Mouse (Mus musculus) liver, embryonic 16.5 days (tissue): ENCODE results near the gene March7. TPM values are rescaled to one million over a fixed set of nuclear protein-coding genes. Genes with fewer than 3 reads are reported as not detected.

Source experiments
- ATAC-seq: fragments of 200-750 bp; cut with Nextera tagmentation; 2 replicates; pipeline ENCODE4 v1.8.0; 2017; ENCODE audit warnings: low read depth, mild to moderate bottlenecking, moderate number of reproducible peaks, moderate library complexity
- H3K27ac ChIP-seq: fragments of 300-500 bp; sonication (generic); 2 replicates; pipeline ENCODE4 v1.5.1; 2014; ENCODE audit warnings: mild to moderate bottlenecking, low read length
- H3K27me3 ChIP-seq: fragments of 300-500 bp; sonication (generic); 2 replicates; pipeline ENCODE4 v1.6.1; 2014; ENCODE audit warnings: low read depth, low read length, mixed read lengths; ENCODE audit not compliant: control insufficient read depth, insufficient read depth
- H3K36me3 ChIP-seq: fragments of 300-500 bp; sonication (generic); 2 replicates; pipeline ENCODE4 v1.6.1; 2014; ENCODE audit warnings: mild to moderate bottlenecking; ENCODE audit not compliant: control insufficient read depth, insufficient read depth
- H3K4me1 ChIP-seq: fragments of 300-500 bp; sonication (generic); 2 replicates; pipeline ENCODE4 v1.6.1; 2014; ENCODE audit warnings: low read depth, low read length, mixed read lengths; ENCODE audit not compliant: control insufficient read depth
- H3K4me2 ChIP-seq: fragments of 300-500 bp; sonication (generic); 2 replicates; pipeline ENCODE4 v1.6.1; 2014; ENCODE audit warnings: low read depth, low read length, mixed read lengths
- H3K4me3 ChIP-seq: fragments of 300-500 bp; sonication (generic); 2 replicates; pipeline ENCODE4 v1.5.1; 2014; ENCODE audit warnings: low read depth, mild to moderate bottlenecking, low read length
- H3K9ac ChIP-seq: fragments of 300-500 bp; sonication (generic); 2 replicates; pipeline ENCODE4 v1.6.1; 2014; ENCODE audit warnings: low read depth, low read length
- H3K9me3 ChIP-seq: fragments of 300-500 bp; sonication (generic); replicated peaks from 2 replicates; pipeline ENCODE4 v1.6.1; 2016; ENCODE audit warnings: low read length; ENCODE audit not compliant: control insufficient read depth
- WGBS: fragments of 180-500 bp; shearing (Covaris S2); extraction: QIAGEN DNeasy Blood & Tissue Kit; methylation state at CpG from one replicate; pipeline ENCODE4 v1.1.7; 2014; ENCODE audit not compliant: insufficient replicate concordance; 5-methylcytosine and 5-hydroxymethylcytosine counted together
- polyA plus RNA-seq: library from polyadenylated mRNA; unstranded; fragments of >200 nt; fragmentation: Nextera tagmentation; extraction: Ambion mirVana; gene quantifications from 2 replicates; pipeline ENCODE4 v1.2.1, GENCODE M21; 2015

March7 gene
- polyA plus RNA-seq, 1 experiment from 2014 or later, result 20.9 TPM

DNA sequence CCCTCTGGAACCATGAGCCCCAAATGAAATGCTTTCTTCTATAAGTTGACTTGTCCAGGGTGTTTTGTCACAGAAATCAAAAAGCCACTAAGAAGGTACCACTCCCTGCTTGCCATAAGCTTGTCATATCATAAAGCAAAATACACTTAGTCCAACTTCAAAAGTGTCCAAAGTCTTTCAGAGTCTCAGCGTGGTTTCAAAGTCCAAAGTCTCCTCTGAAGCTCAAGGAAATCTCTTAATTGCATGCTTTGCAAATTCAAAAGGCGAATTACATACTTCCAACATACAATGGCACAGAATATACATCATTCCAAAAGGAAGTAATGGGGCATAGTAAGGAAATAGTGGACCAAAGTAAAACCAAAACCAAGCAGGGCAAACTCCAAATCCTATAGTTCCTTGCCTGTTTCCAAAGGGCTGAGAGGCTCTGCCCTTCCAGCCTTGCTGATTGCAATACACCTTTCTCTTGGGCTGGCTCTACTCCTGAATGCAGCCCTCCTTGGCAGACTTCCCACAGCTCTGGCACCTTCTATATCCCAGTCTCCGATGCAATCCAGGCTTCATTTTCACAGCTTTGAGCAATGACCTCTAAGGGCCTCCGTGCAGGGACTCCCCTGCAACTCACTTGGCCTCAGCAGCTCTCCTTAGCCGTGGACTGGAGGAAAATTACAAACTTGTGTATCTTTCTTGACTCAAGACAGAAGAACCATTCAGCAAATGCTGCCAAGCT lies 51.1 kb downstream of the March7 start:
- WGBS, result 64% methylated on average over 5 of the region's 5 CpGs
- Histone ChIP-seq H3K27me3 (no peaks in the 10 kb centered on the region), H3K9ac (no peak overlapping the region), H3K4me3 (no peak overlapping the region), H3K4me1 (no peaks in the 10 kb centered on the region), H3K9me3 (no peaks in the 10 kb centered on the region), H3K27ac (no peak overlapping the region), H3K36me3 (peaks cover 12% of the 10 kb centered on the region), H3K4me2 (no peak overlapping the region)
- ATAC-seq, result no peak

DNA sequence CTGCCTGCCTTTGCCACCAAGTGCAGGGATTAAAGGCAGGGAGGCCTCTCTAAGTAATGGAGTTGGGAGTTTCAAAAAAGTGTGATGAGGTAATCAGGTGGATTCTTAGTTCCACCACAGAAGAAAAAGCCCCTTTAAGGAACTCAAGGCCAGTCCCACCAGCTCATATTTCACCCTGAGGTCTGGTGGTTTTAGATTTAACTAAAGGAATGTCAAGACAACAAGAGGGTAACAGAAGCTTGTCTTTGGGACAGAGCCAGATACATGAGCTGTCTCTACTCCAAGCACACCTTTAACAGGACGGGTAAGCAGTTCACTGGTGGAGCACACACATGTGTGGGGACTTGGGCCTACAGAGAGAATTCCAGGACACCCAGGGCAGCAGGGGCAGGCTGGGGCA lies 57.9 kb downstream of the March7 start:
- no peak for ATAC-seq
- Histone ChIP-seq H3K4me2 (no peak overlapping the region), H3K4me1 (no peaks in the 10 kb centered on the region), H3K27me3 (no peaks in the 10 kb centered on the region), H3K36me3 (no peaks in the 10 kb centered on the region), H3K9ac (no peak overlapping the region), H3K4me3 (no peak overlapping the region), H3K27ac (no peak overlapping the region), H3K9me3 (no peaks in the 10 kb centered on the region)
- 63% methylated on average over 1 of the region's 1 CpGs for WGBS

DNA sequence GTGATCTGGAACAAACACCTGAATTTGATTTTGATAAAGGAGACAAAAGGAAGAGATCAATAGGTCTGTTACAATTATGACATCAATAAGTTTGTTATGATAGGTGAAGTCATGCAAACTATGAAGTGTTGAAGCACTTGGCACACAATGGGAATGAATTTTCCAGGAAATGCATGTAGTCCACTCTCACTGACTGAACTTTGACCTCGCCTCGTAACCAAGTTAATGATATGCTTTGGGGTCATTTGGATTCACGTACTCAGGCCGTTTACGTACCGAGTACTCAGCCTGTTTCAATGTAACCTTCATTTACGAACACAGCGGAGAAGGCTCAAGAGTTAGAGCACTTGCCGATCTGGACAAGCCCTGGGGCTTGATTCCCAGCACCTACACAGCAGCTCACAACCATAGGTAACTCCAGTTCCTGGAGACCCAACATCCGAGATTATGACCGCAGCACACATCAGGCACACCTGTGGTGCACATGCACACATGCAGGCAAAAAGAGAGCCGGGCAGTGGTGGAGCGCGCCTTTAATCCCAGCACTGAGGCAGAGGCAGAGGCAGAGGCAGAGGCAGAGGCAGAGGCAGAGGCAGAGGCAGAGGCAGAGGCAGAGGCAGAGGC lies 60.3 kb downstream of the March7 start:
- H3K27ac ChIP-seq, result no peak overlapping the region
- peak; percentile 64 for ATAC-seq
- H3K9me3 ChIP-seq, result no peaks in the 10 kb centered on the region
- H3K9ac ChIP-seq, result no peak overlapping the region
- WGBS, result 79% methylated on average over 14 of the region's 14 CpGs
- no peaks in the 10 kb centered on the region for H3K27me3 ChIP-seq
- no peak overlapping the region for H3K4me3 ChIP-seq
- no peaks in the 10 kb centered on the region for H3K4me1 ChIP-seq
- no peaks in the 10 kb centered on the region; the same call in 1 of the 2 replicates for H3K36me3 ChIP-seq
- no peak overlapping the region for H3K4me2 ChIP-seq

DNA sequence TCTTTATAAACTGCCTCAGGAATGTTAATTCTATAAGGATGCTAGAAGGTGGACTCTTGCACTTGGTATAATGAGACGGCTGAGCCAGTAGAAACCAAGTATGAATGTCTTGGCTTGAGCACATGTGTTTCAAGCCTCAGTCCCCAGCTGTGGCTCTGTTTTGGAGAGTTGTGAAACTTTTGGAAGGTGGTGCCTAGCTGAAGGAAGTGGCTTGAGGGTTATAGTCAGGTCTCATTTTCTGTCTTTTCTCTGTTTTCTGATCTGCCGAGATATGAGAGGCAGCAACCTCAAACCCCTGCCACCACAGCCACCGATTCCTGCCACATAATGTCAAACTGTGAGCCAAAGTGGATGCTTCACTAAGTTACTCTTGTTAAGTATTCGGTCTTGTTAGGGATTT lies 68.9 kb downstream of the March7 start:
- 23% methylated on average over 4 of the region's 4 CpGs for WGBS
- no peak for ATAC-seq
- no peaks in the 10 kb centered on the region for H3K4me1 ChIP-seq
- peaks cover 6% of the 10 kb centered on the region for H3K27me3 ChIP-seq
- no peaks in the 10 kb centered on the region; the same call in 1 of the 2 replicates for H3K36me3 ChIP-seq
- H3K9me3 ChIP-seq, result no peaks in the 10 kb centered on the region
- H3K4me3 ChIP-seq, result no peak overlapping the region
- no peak overlapping the region for H3K4me2 ChIP-seq
- no peak overlapping the region for H3K27ac ChIP-seq
- H3K9ac ChIP-seq, result no peak overlapping the region

DNA sequence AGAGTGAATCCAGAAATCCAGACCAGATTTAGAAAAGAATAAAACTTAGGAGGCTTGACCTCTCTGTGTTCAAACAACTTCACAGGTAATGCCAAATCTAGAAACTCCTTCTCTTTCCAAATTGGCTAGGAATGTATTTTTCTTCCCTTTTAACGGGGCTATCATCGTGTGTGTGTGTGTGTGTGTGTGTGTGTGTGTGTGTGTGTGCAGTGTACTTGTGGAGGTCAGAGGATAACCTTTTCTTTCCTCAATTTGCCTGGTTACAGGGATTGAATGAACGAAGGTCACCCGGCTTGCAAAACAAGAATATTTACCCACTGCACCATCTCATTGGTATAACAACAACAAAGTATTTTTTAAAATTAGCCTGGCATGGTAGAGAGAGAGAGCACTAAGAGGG lies 72.9 kb downstream of the March7 start:
- peaks cover 10% of the 10 kb centered on the region for H3K27me3 ChIP-seq
- peak overlapping the region; percentile 43 for H3K4me2 ChIP-seq
- H3K4me1 ChIP-seq, result no peaks in the 10 kb centered on the region
- H3K9ac ChIP-seq, result no peak overlapping the region
- H3K4me3 ChIP-seq, result peak overlapping the region; percentile 54
- WGBS, result 55% methylated on average over 4 of the region's 4 CpGs
- peak overlapping the region; percentile 81 for H3K27ac ChIP-seq
- H3K36me3 ChIP-seq, result no peaks in the 10 kb centered on the region
- peak; percentile 37; the same call in 1 of the 2 replicates for ATAC-seq
- no peaks in the 10 kb centered on the region for H3K9me3 ChIP-seq

DNA sequence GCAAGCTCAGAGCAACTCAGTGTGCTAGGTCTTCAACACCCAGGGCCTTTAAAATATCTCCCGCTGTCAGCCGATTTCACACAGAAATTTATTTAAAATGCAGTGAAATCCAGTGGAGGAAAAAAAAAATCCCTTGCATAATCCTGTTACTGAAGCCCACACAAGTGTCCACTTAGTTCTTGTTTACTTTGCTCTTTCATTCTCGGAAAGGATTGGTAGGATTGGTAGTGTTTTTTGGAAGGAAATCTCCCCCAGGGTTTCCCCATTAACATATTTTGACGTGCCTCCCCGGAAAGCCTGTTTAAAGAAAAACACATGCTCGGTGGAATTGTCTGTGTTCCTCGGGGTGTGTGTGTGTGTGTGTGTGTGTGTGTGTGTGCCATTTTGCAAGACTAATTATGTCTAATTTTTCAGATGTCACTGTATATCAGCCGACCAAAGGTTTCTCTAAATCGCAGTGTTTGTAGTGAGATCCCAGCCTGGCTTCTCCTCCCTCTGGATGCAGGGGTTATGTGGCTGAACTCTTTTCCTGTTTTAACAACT lies 73.6 kb downstream of the March7 start:
- peak overlapping the region; percentile 54 for H3K4me3 ChIP-seq
- H3K4me2 ChIP-seq, result peak overlapping the region; percentile 43
- H3K9ac ChIP-seq, result peak overlapping the region; percentile 32
- ATAC-seq, result no peak
- no peaks in the 10 kb centered on the region for H3K9me3 ChIP-seq
- no peaks in the 10 kb centered on the region for H3K36me3 ChIP-seq
- H3K27me3 ChIP-seq, result peaks cover 10% of the 10 kb centered on the region
- peak overlapping the region; percentile 81 for H3K27ac ChIP-seq
- H3K4me1 ChIP-seq, result no peaks in the 10 kb centered on the region
- WGBS, result 18% methylated on average over 9 of the region's 9 CpGs

DNA sequence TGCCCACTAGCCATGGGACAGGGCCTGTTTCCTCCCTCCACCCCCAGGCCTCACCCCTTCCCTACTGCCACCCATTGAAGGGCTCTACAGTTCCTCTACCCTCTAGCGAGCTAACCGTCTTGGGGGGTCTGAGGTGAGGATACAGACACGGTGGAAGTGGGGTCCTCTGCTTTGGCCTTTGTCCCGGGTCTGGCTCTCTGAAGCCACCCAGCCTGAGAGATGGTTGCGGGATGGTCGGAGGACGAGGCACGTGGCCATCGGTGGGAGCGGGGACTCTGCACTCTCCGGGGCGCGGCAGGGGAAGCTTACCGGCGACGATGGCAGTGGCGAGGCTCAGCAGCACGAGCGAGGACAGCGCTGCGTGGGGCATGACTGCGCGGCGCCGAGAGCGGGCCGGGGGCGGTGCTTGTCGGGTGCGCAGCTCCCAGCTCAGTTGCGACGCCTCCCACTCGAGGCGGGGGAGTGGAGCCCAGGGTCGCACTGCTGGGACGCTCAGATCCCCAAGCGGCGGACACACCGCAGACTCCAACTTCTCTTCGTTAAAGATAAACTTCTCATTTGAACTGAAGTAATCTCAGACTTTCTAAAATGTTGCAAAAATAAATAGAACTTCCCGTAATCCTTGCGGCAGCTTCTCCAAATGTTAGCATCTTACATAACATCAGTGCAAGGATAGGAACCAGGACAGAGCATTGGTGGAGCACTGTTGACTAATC lies 74.2 kb downstream of the March7 start:
- Histone ChIP-seq H3K4me2 (peak overlapping the region; percentile 43), H3K27ac (peak overlapping the region; percentile 81), H3K4me3 (peak overlapping the region; percentile 54), H3K9me3 (no peaks in the 10 kb centered on the region), H3K4me1 (no peaks in the 10 kb centered on the region), H3K9ac (peak overlapping the region; percentile 32), H3K36me3 (no peaks in the 10 kb centered on the region), H3K27me3 (peaks cover 10% of the 10 kb centered on the region)
- under 1% methylated on average over 42 of the region's 42 CpGs for WGBS
- ATAC-seq, result peak; percentile 73

DNA sequence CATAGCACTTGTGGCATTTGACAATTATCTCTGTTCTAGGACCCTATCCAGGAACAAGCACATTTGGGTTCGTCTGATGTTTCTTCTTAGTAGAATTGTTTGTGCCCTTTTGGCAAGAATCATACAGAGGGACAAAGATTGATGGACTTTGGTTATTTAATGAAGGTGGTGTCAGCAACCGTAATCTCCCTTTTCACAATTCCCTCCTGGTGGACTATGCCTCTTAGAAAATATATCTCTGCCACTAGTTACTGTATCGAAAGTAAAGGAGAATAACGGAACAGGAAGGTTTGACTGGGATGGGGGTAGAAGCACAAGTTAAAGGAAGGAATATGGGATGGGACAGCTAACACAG lies 74.8 kb downstream of the March7 start, which contains the start of gene Cd302:
Cd302 (minus strand) TSS at position 22 of the 355 bp plus-strand sequence.
- H3K9me3 ChIP-seq, result no peaks in the 10 kb centered on the region
- peaks cover 10% of the 10 kb centered on the region for H3K27me3 ChIP-seq
- H3K4me1 ChIP-seq, result no peaks in the 10 kb centered on the region
- H3K9ac ChIP-seq, result peak within 1 kb of the TSS; percentile 32
- peak; percentile 37; the same call in 1 of the 2 replicates for ATAC-seq
- H3K4me3 ChIP-seq, result peak within 1 kb of the TSS; percentile 54
- H3K4me2 ChIP-seq, result peak within 1 kb of the TSS; percentile 43
- H3K36me3 ChIP-seq, result no peaks in the 10 kb centered on the region
- H3K27ac ChIP-seq, result peak within 1 kb of the TSS; percentile 81
- 38% methylated on average over 4 of the region's 4 CpGs for WGBS
